Mouse (Mus musculus): ENCODE data around the gene Defb10. TPM values are rescaled to one million over a fixed set of nuclear protein-coding genes. Genes with fewer than 3 reads are reported as not detected.
"Not testable (repeated sequence)": the region's sequence is repeated elsewhere in the genome, so short reads cannot be mapped to it uniquely, and the experiment has no call there.

Defb10 gene
- not detected in 2 replicates for total RNA-seq (2017)

DNA sequence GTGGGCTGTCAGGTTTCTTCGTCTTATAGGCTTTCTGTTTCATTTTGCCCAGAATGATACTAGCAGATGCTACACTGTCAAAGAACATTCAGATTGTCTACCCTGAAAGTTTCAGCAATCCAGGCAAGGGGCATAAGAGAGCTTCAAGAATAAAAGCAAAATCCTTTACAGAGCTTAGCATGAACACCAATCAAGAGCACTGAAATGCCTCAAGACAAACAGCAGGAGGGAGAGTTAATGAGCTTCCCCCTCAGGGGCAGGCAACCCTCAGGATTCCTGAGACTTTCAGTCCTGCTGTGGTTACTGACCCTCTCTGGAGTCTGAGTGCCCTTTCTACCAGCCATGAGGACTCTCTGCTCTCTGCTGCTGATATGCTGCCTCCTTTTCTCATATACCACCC, at the start of gene Defb10:
Defb10 (plus strand) TSS at position 316 of the 400 bp plus-strand sequence.
- ATAC-seq (ENCODE audit: extremely low read depth, insufficient number of reproducible peaks, low FRiP score, poor library complexity, severe bottlenecking), result not testable (repeated sequence)

DNA sequence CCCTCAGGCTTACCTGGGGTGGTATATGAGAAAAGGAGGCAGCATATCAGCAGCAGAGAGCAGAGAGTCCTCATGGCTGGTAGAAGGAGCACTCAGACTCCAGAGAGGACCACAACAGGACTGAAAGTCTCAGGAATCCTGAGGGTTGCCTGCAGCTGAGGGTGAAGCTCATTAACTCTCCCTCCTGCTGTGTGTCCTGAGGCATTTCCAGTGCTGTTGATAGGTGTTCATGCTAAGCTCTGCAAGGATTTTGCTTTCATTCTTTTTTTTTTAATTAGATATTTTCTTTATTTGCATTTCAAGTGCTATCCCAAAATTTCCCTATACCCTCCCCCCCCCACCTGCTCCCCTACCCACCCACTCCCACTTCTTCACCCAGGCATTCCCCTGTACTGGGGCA, 26.6 kb downstream of the Defb10 start, which contains the start of gene Defb9:
Defb9 (minus strand) TSS at position 101 of the 400 bp plus-strand sequence.
- not testable (repeated sequence) for ATAC-seq (ENCODE audit: extremely low read depth, insufficient number of reproducible peaks, low FRiP score, poor library complexity, severe bottlenecking)

DNA sequence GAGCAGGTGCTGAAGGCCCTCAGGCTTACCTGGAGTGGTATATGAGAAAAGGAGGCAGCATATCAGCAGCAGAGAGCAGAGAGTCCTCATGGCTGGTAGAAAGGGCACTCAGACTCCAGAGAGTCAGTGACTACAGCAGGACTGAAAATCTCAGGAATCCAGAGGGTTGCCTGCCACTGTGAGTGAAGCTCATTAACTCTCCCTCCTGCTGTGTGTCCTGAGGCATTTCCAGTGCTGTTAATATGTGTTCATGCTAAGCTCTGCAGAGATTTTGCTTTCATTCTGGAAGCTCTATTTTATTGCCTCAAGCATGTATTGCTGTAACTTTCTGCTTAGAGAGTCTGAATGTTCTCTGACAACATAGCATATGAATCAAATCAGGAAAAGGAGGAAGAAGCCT, 47.6 kb downstream of the Defb10 start, which contains the start of gene Defb11:
Defb11 (minus strand) TSS at position 123 of the 400 bp plus-strand sequence.
- not testable (repeated sequence) for ATAC-seq (ENCODE audit: extremely low read depth, insufficient number of reproducible peaks, low FRiP score, poor library complexity, severe bottlenecking)

Other genes starting within 250 kb of the Defb10 start
- gene Defa26, start 240.7 kb upstream of the Defb10 start, total RNA-seq (2017), result not detected in 2 replicates
- not detected in 2 replicates for gene Defa17, start 203.1 kb upstream of the Defb10 start, total RNA-seq (2017)
- gene Defa34, start 193.1 kb upstream of the Defb10 start, total RNA-seq (2017), result not detected in 2 replicates
- gene AY761184, start 155.3 kb upstream of the Defb10 start, total RNA-seq (2017), result not detected in 2 replicates
- not detected in 2 replicates for gene Defa24, start 124.4 kb upstream of the Defb10 start, total RNA-seq (2017)
- gene Defb50, start 35.4 kb upstream of the Defb10 start, total RNA-seq (2017), result not detected in 2 replicates
- gene Defb2, start 19.0 kb upstream of the Defb10 start, total RNA-seq (2017), result not detected in 2 replicates
- not detected in 2 replicates for gene Defb9, start 26.5 kb downstream of the Defb10 start, total RNA-seq (2017)
- gene Defb11, start 47.5 kb downstream of the Defb10 start, total RNA-seq (2017), result not detected in 2 replicates
- gene Defb15, start 73.8 kb downstream of the Defb10 start, total RNA-seq (2017), result not detected in 2 replicates
- not detected in 2 replicates for gene Defb35, start 79.5 kb downstream of the Defb10 start, total RNA-seq (2017)
- gene Defb13, start 87.9 kb downstream of the Defb10 start, total RNA-seq (2017), result not detected in 2 replicates
- not detected in 2 replicates for gene Fam90a1a, start 99.8 kb downstream of the Defb10 start, total RNA-seq (2017)
- not detected in 2 replicates for gene Ccdc70, start 110.9 kb downstream of the Defb10 start, total RNA-seq (2017)
- gene Atp7b, start 201.4 kb downstream of the Defb10 start, total RNA-seq (2017), result 0.12 TPM in 1 of 2 replicates, not detected in the other
- gene Alg11, start 201.8 kb downstream of the Defb10 start, total RNA-seq (2017), result 11.3 and 14.3 TPM in 2 replicates

All from neutrophil, adult 5-6 weeks (primary cell).